In the genomic region with DNA sequence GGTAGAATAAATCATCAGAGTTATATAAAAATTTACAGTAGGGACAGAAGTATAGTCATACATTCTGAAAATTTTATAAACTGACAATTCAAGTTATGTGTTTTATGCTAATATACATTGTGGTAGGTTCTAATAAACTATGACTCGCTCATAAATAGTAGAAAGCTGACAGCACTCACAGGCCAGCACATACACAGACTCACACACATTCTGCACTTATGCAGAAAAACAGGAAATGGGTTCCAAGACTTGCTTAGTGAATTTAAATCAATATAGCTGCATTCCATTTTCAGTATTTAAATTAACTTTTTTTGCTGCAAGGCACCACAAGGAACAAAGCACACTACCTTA, we compare ENCODE assay signal across 26 mouse cellular contexts.
DNase-seq lines count a peak whose midpoint lies in the region; ATAC-seq and TF ChIP-seq lines count a peak whose summit lies in the region.
"Had no signal": no experiment of that assay in that cellular context is flagged by ENCODE, and none has a peak within 500 bp of the region (broad histone marks: within the 10 kb centered on the region; RNA-seq: fewer than 3 reads in every experiment).

No protein-coding gene starts in this region.

- peak overlapping the region; percentile 60 for H3K27ac ChIP-seq in forebrain, embryonic 13.5 days
- no peak overlapping the region for H3K27ac ChIP-seq in forebrain, embryonic 10.5 days
- H3K27ac ChIP-seq in neural tube, embryonic 11.5 days (ENCODE audit: low read depth, low read length) = no peak overlapping the region
- no peak overlapping the region for H3K27ac ChIP-seq in forebrain, postnatal 0 days (ENCODE audit: low read depth, low read length)
- H3K27ac ChIP-seq in neural tube, embryonic 15.5 days (replicated peaks) = no peak overlapping the region
- H3K27ac ChIP-seq: embryonic facial prominence, embryonic 12.5 days; heart, embryonic 15.5 days; kidney, postnatal 0 days; limb, embryonic 10.5 days; limb, embryonic 15.5 days; liver, embryonic 14.5 days; midbrain, embryonic 10.5 days had no signal

- H3K9me3 ChIP-seq in forebrain, embryonic 13.5 days (replicated peaks) = no peaks in the 10 kb centered on the region
- no peaks in the 10 kb centered on the region for H3K9me3 ChIP-seq in forebrain, embryonic 10.5 days
- H3K9me3 ChIP-seq in neural tube, embryonic 11.5 days (ENCODE audit: control insufficient read depth, low read length) = no peaks in the 10 kb centered on the region
- H3K9me3 ChIP-seq in forebrain, postnatal 0 days (ENCODE audit: low read length) = no peaks in the 10 kb centered on the region
- no peaks in the 10 kb centered on the region for H3K9me3 ChIP-seq in neural tube, embryonic 15.5 days (replicated peaks)
- H3K9me3 ChIP-seq: embryonic facial prominence, embryonic 12.5 days; heart, embryonic 15.5 days; limb, embryonic 10.5 days; limb, embryonic 15.5 days; midbrain, embryonic 10.5 days had no signal

- 92% methylated on average over 1 of the region's 1 CpGs for WGBS in forebrain, embryonic 13.5 days
- 94% methylated on average over 1 of the region's 1 CpGs for whole genome bisulfite sequencing in forebrain, embryonic 10.5 days
- WGBS in neural tube, embryonic 11.5 days = 92% methylated on average over 1 of the region's 1 CpGs
- 60% methylated on average over 1 of the region's 1 CpGs for WGBS in forebrain, postnatal 0 days
- 89% methylated on average over 1 of the region's 1 CpGs for WGBS in neural tube, embryonic 15.5 days

- ATAC-seq in forebrain, embryonic 13.5 days = peak; percentile 56
- peak; percentile 25; the same call in 1 of the 2 replicates for ATAC-seq in neural tube, embryonic 11.5 days (ENCODE audit: insufficient read depth, low FRiP score, low TSS enrichment)
- no peak for ATAC-seq in forebrain, postnatal 0 days
- ATAC-seq in neural tube, embryonic 15.5 days (ENCODE audit: low FRiP score) = peak; percentile 53; the same call in 1 of the 2 replicates
- ATAC-seq: intestine, embryonic 16.5 days; Patski had no signal

- no peak overlapping the region for H3K9ac ChIP-seq in forebrain, embryonic 13.5 days
- H3K9ac ChIP-seq in neural tube, embryonic 11.5 days (ENCODE audit: low read length) = no peak overlapping the region
- H3K9ac ChIP-seq in forebrain, postnatal 0 days = no peak overlapping the region
- no peak overlapping the region for H3K9ac ChIP-seq in neural tube, embryonic 15.5 days (replicated peaks)
- H3K9ac ChIP-seq: embryonic facial prominence, embryonic 12.5 days; heart, embryonic 15.5 days; limb, embryonic 15.5 days; liver, embryonic 14.5 days had no signal

- H3K4me3 ChIP-seq in forebrain, embryonic 13.5 days = no peak overlapping the region
- H3K4me3 ChIP-seq in forebrain, embryonic 10.5 days = no peak overlapping the region
- H3K4me3 ChIP-seq in neural tube, embryonic 11.5 days (ENCODE audit: low read depth, low read length) = no peak overlapping the region
- H3K4me3 ChIP-seq in forebrain, postnatal 0 days (ENCODE audit: low read depth, low read length) = no peak overlapping the region
- H3K4me3 ChIP-seq in neural tube, embryonic 15.5 days (replicated peaks) = no peak overlapping the region
- H3K4me3 ChIP-seq: embryonic facial prominence, embryonic 12.5 days; heart, embryonic 15.5 days; limb, embryonic 10.5 days; limb, embryonic 15.5 days; midbrain, embryonic 10.5 days; myocyte had no signal

- no peaks in the 10 kb centered on the region for H3K36me3 ChIP-seq in forebrain, embryonic 13.5 days (ENCODE audit: poor library complexity, severe bottlenecking)
- H3K36me3 ChIP-seq in forebrain, embryonic 10.5 days (replicated peaks) = no peaks in the 10 kb centered on the region
- H3K36me3 ChIP-seq in neural tube, embryonic 11.5 days (ENCODE audit: control insufficient read depth, insufficient read depth, low read length) = no peaks in the 10 kb centered on the region
- H3K36me3 ChIP-seq in forebrain, postnatal 0 days (ENCODE audit: insufficient read depth) = no peaks in the 10 kb centered on the region
- no peaks in the 10 kb centered on the region for H3K36me3 ChIP-seq in neural tube, embryonic 15.5 days
- H3K36me3 ChIP-seq: embryonic facial prominence, embryonic 12.5 days; heart, embryonic 15.5 days; limb, embryonic 10.5 days; limb, embryonic 15.5 days; midbrain, embryonic 10.5 days had no signal

- H3K27me3 ChIP-seq in forebrain, embryonic 13.5 days = no peaks in the 10 kb centered on the region
- H3K27me3 ChIP-seq in forebrain, embryonic 10.5 days (ENCODE audit: poor library complexity, severe bottlenecking) = no peaks in the 10 kb centered on the region
- no peaks in the 10 kb centered on the region for H3K27me3 ChIP-seq in neural tube, embryonic 11.5 days (ENCODE audit: control insufficient read depth, insufficient read depth, low read length)
- H3K27me3 ChIP-seq in forebrain, postnatal 0 days (ENCODE audit: insufficient read depth, low read length) = no peaks in the 10 kb centered on the region
- no peaks in the 10 kb centered on the region for H3K27me3 ChIP-seq in neural tube, embryonic 15.5 days (replicated peaks)
- H3K27me3 ChIP-seq: embryonic facial prominence, embryonic 12.5 days; heart, embryonic 15.5 days; limb, embryonic 15.5 days had no signal

- no peak for DNase-seq in forebrain, embryonic 10.5 days (ENCODE audit: extremely low spot score, low spot score)
- no peak for DNase-seq in neural tube, embryonic 11.5 days (ENCODE audit: low spot score)
- no peak for DNase-seq in neural tube, embryonic 10.5 days (ENCODE audit: extremely low spot score, low spot score)
- peak; percentile 6 for DNase-seq in forebrain, postnatal 0 days
- no peak for DNase-seq in T-cell, adult 2 months (ENCODE audit: low spot score)
- DNase-seq in kidney, postnatal 14 days = no peak
- DNase-seq: adrenal gland, postnatal 14 days; cerebellum, adult 11-12 months; cerebellum, adult 9-11 months; kidney, adult 8-10 months; layer of hippocampus, adult 9-11 months; lung, adult 2 months; lung, postnatal 14 days; thymus, postnatal 14 days had no signal

- no peak overlapping the region for H3K4me2 ChIP-seq in forebrain, embryonic 13.5 days
- H3K4me2 ChIP-seq in neural tube, embryonic 11.5 days (ENCODE audit: low read depth) = no peak overlapping the region
- H3K4me2 ChIP-seq in forebrain, postnatal 0 days (ENCODE audit: low read depth) = no peak overlapping the region
- no peak overlapping the region for H3K4me2 ChIP-seq in neural tube, embryonic 15.5 days
- H3K4me2 ChIP-seq: embryonic facial prominence, embryonic 12.5 days; heart, embryonic 15.5 days; limb, embryonic 15.5 days had no signal

- peaks cover 15% of the 10 kb centered on the region; the same call in 1 of the 2 replicates for H3K4me1 ChIP-seq in forebrain, embryonic 13.5 days
- H3K4me1 ChIP-seq in forebrain, embryonic 10.5 days = peaks cover 26% of the 10 kb centered on the region
- H3K4me1 ChIP-seq in neural tube, embryonic 11.5 days (ENCODE audit: control insufficient read depth, insufficient read depth, low read length) = no peaks in the 10 kb centered on the region
- H3K4me1 ChIP-seq in forebrain, postnatal 0 days (ENCODE audit: insufficient read depth) = peaks cover 5% of the 10 kb centered on the region; the same call in 1 of the 2 replicates
- H3K4me1 ChIP-seq in neural tube, embryonic 15.5 days = peaks cover 9% of the 10 kb centered on the region
- H3K4me1 ChIP-seq: embryonic facial prominence, embryonic 12.5 days; heart, embryonic 15.5 days; limb, embryonic 15.5 days had no signal

- no peak for TF ChIP-seq CTCF in forebrain, postnatal 0 days (IDR thresholded peaks at IDR 0.05; ENCODE audit: low read depth)
